Mouse (Mus musculus): ENCODE measurements around the gene Gsc2. TPM values are rescaled to one million over a fixed set of nuclear protein-coding genes. Genes with fewer than 3 reads are reported as not detected.

Gsc2 gene
- total RNA-seq, 2 experiments from 2014 or later: not detected

Other genes starting within 250 kb of the Gsc2 start
- gene Med15, start 182.2 kb downstream of the Gsc2 start, total RNA-seq (2021): 10 to 100 TPM; 18.1 to 18.9 TPM
- gene Klhl22, start 155.4 kb downstream of the Gsc2 start, total RNA-seq (2021): 10 to 100 TPM; 15.4 to 18.8 TPM
- 1 to 10 TPM; 4.7 to 5.4 TPM for gene Scarf2, start 117.8 kb downstream of the Gsc2 start, total RNA-seq (2021)
- not detected for gene B830017H08Rik, start 81.9 kb downstream of the Gsc2 start, total RNA-seq (2021)
- gene Car15, start 76.7 kb downstream of the Gsc2 start, total RNA-seq (2021): under 1 TPM; 0.79 to 0.88 TPM
- gene Gm20518, start 23.4 kb downstream of the Gsc2 start, total RNA-seq (2021): under 1 TPM in 1 of 2 experiments, not detected in 1; 0.16 TPM
- under 1 TPM in 1 of 2 experiments, not detected in 1; 0.13 TPM for gene Tssk1, start 20.8 kb downstream of the Gsc2 start, total RNA-seq (2021)
- gene Dgcr2, start 16.5 kb downstream of the Gsc2 start, total RNA-seq (2021): 10 to 100 TPM; 23.0 to 24.7 TPM
- gene Tssk2, start 16.4 kb downstream of the Gsc2 start, total RNA-seq (2021): not detected
- gene Ess2, start 3.7 kb downstream of the Gsc2 start, total RNA-seq (2021): 1 to 10 TPM; 5.1 to 6.1 TPM
- 10 to 100 TPM in 1 of 2 experiments, 1 to 10 TPM in 1; 2.6 to 10.0 TPM for gene Slc25a1, start 13.2 kb upstream of the Gsc2 start, total RNA-seq (2021)
- not detected for gene Vpreb2, start 65.4 kb upstream of the Gsc2 start, total RNA-seq (2021)
- 10 to 100 TPM; 32.2 to 34.1 TPM for gene Dgcr6, start 137.8 kb upstream of the Gsc2 start, total RNA-seq (2021)
- 1 to 10 TPM; 8.1 to 9.5 TPM for gene Prodh, start 175.1 kb upstream of the Gsc2 start, total RNA-seq (2021)
- under 1 TPM in 1 of 2 experiments, not detected in 1; 0.13 TPM for gene Rtn4r, start 212.6 kb upstream of the Gsc2 start, total RNA-seq (2021)

Measured in gastrocnemius, postnatal 25 days (tissue).